ENCODE assay signal across 8 mouse cellular contexts in the genomic region with DNA sequence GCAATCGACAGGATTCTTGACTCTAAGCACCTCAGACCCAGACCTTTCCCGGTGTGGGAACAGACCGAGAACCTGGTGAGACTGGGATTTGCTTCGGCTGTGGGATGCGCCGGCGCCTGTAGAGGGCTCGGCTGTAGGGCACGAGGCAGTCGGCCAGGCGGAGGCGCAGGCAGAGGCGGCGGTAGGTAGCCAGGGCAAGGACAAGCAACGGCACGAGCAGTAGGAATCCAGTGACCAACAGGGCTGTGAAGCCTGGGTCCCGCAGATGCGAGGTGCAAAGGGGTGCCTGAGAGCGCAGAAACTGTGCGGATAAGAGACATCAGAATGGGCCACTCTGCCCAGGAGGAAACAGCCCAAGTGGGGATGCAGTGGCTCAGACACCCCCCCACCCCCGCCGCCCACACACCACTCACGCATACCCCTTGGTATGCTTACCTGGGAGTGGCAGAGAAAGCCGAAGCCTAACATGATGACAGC. TPM values are rescaled to one million over a fixed set of nuclear protein-coding genes. Genes with fewer than 3 reads are reported as not detected.
DNase-seq lines count a peak whose midpoint lies in the region; ATAC-seq and TF ChIP-seq lines count a peak whose summit lies in the region.

No protein-coding gene starts in this region.

- no peak for ATAC-seq in neural tube, embryonic 11.5 days (ENCODE audit: insufficient read depth, low FRiP score, low TSS enrichment)

- no peaks in the 10 kb centered on the region for H3K27me3 ChIP-seq in thymus, adult 2 months (ENCODE audit: control insufficient read depth, insufficient read depth, low read length)
- peaks cover 10% of the 10 kb centered on the region for H3K27me3 ChIP-seq in heart, embryonic 10.5 days (ENCODE audit: insufficient read depth, poor library complexity, severe bottlenecking)
- H3K27me3 ChIP-seq in neural tube, embryonic 11.5 days (ENCODE audit: control insufficient read depth, insufficient read depth, low read length) = 0 out of 2 replicates have a peak, but pooled peaks cover 4% of the 10 kb centered on the region

- no peak overlapping the region for H3K27ac ChIP-seq in thymus, adult 2 months (ENCODE audit: control insufficient read depth, insufficient read depth, low read length)
- H3K27ac ChIP-seq in heart, embryonic 10.5 days = peak overlapping the region; percentile 99
- H3K27ac ChIP-seq in neural tube, embryonic 11.5 days (ENCODE audit: low read depth, low read length) = 0 out of 2 replicates have a peak overlapping the region, but pooled peaks have one; percentile 34

- H3K9me3 ChIP-seq in heart, embryonic 10.5 days = no peaks in the 10 kb centered on the region
- no peaks in the 10 kb centered on the region for H3K9me3 ChIP-seq in neural tube, embryonic 11.5 days (ENCODE audit: control insufficient read depth, low read length)

- DNase-seq in adrenal gland, adult 2 months = peak; percentile 51
- DNase-seq in adrenal gland, adult 8-10 months = no peak
- peak; percentile 21 for DNase-seq in thymus, postnatal 14 days
- no peak for DNase-seq in thymus, adult 2 months
- DNase-seq in heart, embryonic 10.5 days (ENCODE audit: low spot score) = peak; percentile 85
- DNase-seq in kidney, postnatal 4 days = peak; percentile 60 to 75
- DNase-seq in neural tube, embryonic 11.5 days (ENCODE audit: low spot score) = peak; percentile 52
- no peak for DNase-seq in layer of hippocampus, adult 11-12 months (ENCODE audit: low spot score)

- 88% methylated on average over 24 of the region's 24 CpGs for WGBS in thymus, adult 2 months
- 1% methylated on average over 24 of the region's 24 CpGs for WGBS in heart, embryonic 10.5 days
- 8% methylated on average over 24 of the region's 24 CpGs for WGBS in neural tube, embryonic 11.5 days

- H3K4me2 ChIP-seq in neural tube, embryonic 11.5 days (ENCODE audit: low read depth) = peak overlapping the region; percentile 33

- H3K4me1 ChIP-seq in thymus, adult 2 months (replicated peaks; ENCODE audit: control insufficient read depth, insufficient read depth, low read length) = peaks cover 17% of the 10 kb centered on the region
- peaks cover 57% of the 10 kb centered on the region for H3K4me1 ChIP-seq in heart, embryonic 10.5 days
- H3K4me1 ChIP-seq in neural tube, embryonic 11.5 days (ENCODE audit: control insufficient read depth, insufficient read depth, low read length) = peaks cover 23% of the 10 kb centered on the region

- TF ChIP-seq POLR2A in thymus, adult 2 months (IDR thresholded peaks at IDR 0.05; ENCODE audit: control insufficient read depth, extremely low read depth, insufficient read depth, low read length, poor library complexity) = no peak

- peak overlapping the region; percentile 42 for H3K9ac ChIP-seq in neural tube, embryonic 11.5 days (ENCODE audit: low read length)

- no peak for TF ChIP-seq CTCF in thymus, adult 2 months (IDR thresholded peaks at IDR 0.05; ENCODE audit: borderline replicate concordance, control insufficient read depth, extremely low read depth, insufficient read depth, low read length, poor library complexity)

- no peak overlapping the region for H3K4me3 ChIP-seq in thymus, adult 2 months (ENCODE audit: control insufficient read depth, insufficient read depth, low read length)
- peak overlapping the region; percentile 77 for H3K4me3 ChIP-seq in heart, embryonic 10.5 days
- H3K4me3 ChIP-seq in neural tube, embryonic 11.5 days (ENCODE audit: low read depth, low read length) = peak overlapping the region; percentile 18

- peaks cover 24% of the 10 kb centered on the region for H3K36me3 ChIP-seq in thymus, adult 2 months (ENCODE audit: control insufficient read depth, insufficient read depth, low read length)
- H3K36me3 ChIP-seq in heart, embryonic 10.5 days = peaks cover 33% of the 10 kb centered on the region
- H3K36me3 ChIP-seq in neural tube, embryonic 11.5 days (ENCODE audit: control insufficient read depth, insufficient read depth, low read length) = peaks cover 23% of the 10 kb centered on the region

RNA-seq across cellular contexts. Expression of gene Tmem88, which starts 0.4 kb away (rescaled TPM):
- total RNA-seq in adrenal gland, adult 2 months (2021) = 10 to 100 TPM; 10.8 to 16.0 TPM
- polyA plus RNA-seq in adrenal gland, adult 2 months (2012; rRNA removed) = 86.3 and 94.7 TPM in 2 replicates
- 10 to 100 TPM in 2 of 4 experiments, 1 to 10 TPM in 2; 6.3 to 16.0 (median 10.4) TPM for total RNA-seq in adrenal gland, adult 8-10 months (2022)
- polyA plus RNA-seq in thymus, adult 2 months (2012; rRNA removed) = 7.3 and 9.3 TPM in 2 replicates
- polyA plus RNA-seq in heart, embryonic 10.5 days (2016; fragmentation: Nextera tagmentation; extraction: Ambion mirVana) = 38.9 and 52.5 TPM in 2 replicates
- polyA plus RNA-seq in neural tube, embryonic 11.5 days (2014; fragmentation: Nextera tagmentation; extraction: Ambion mirVana) = 13.1 and 17.2 TPM in 2 replicates

RNA-seq across cellular contexts. Expression of gene Cyb5d1, which starts 2.2 kb away (rescaled TPM):
- 10 to 100 TPM; 44.2 to 59.7 TPM for total RNA-seq in adrenal gland, adult 2 months (2021)
- polyA plus RNA-seq in adrenal gland, adult 2 months (2012; rRNA removed) = 10.7 and 11.8 TPM in 2 replicates
- 10 to 100 TPM; 53.9 to 65.7 (median 60.5) TPM for total RNA-seq in adrenal gland, adult 8-10 months (2022)
- 37.2 and 41.5 TPM in 2 replicates for polyA plus RNA-seq in thymus, adult 2 months (2012; rRNA removed)
- polyA plus RNA-seq in heart, embryonic 10.5 days (2016; fragmentation: Nextera tagmentation; extraction: Ambion mirVana) = 27.4 and 31.8 TPM in 2 replicates
- polyA plus RNA-seq in neural tube, embryonic 11.5 days (2014; fragmentation: Nextera tagmentation; extraction: Ambion mirVana) = 44.7 and 48.4 TPM in 2 replicates

RNA-seq across cellular contexts. Expression of gene Naa38, which starts 2.3 kb away (rescaled TPM):
- total RNA-seq in adrenal gland, adult 2 months (2021) = 100 to 1,000 TPM; 124 to 157 TPM
- polyA plus RNA-seq in adrenal gland, adult 2 months (2012; rRNA removed) = 175 and 193 TPM in 2 replicates
- total RNA-seq in adrenal gland, adult 8-10 months (2022) = 100 to 1,000 TPM; 138 to 160 (median 154) TPM
- polyA plus RNA-seq in thymus, adult 2 months (2012; rRNA removed) = 139 and 170 TPM in 2 replicates
- 158 and 165 TPM in 2 replicates for polyA plus RNA-seq in heart, embryonic 10.5 days (2016; fragmentation: Nextera tagmentation; extraction: Ambion mirVana)
- polyA plus RNA-seq in neural tube, embryonic 11.5 days (2014; fragmentation: Nextera tagmentation; extraction: Ambion mirVana) = 125 and 129 TPM in 2 replicates

RNA-seq across cellular contexts. Expression of gene Kdm6b, which starts 15.9 kb away (rescaled TPM):
- total RNA-seq in adrenal gland, adult 2 months (2021) = 10 to 100 TPM; 31.4 to 41.5 TPM
- 17.4 and 18.7 TPM in 2 replicates for polyA plus RNA-seq in adrenal gland, adult 2 months (2012; rRNA removed)
- total RNA-seq in adrenal gland, adult 8-10 months (2022) = 10 to 100 TPM; 20.4 to 44.2 (median 35.1) TPM
- polyA plus RNA-seq in thymus, adult 2 months (2012; rRNA removed) = 61.0 and 77.3 TPM in 2 replicates
- 20.9 and 26.9 TPM in 2 replicates for polyA plus RNA-seq in heart, embryonic 10.5 days (2016; fragmentation: Nextera tagmentation; extraction: Ambion mirVana)
- polyA plus RNA-seq in neural tube, embryonic 11.5 days (2014; fragmentation: Nextera tagmentation; extraction: Ambion mirVana) = 37.9 and 42.0 TPM in 2 replicates

RNA-seq across cellular contexts. Expression of gene Chd3, which starts 28.4 kb away (rescaled TPM):
- 10 to 100 TPM; 71.0 to 92.8 TPM for total RNA-seq in adrenal gland, adult 2 months (2021)
- 83.4 and 107 TPM in 2 replicates for polyA plus RNA-seq in adrenal gland, adult 2 months (2012; rRNA removed)
- 100 to 1,000 TPM in 2 of 4 experiments, 10 to 100 TPM in 2; 89.8 to 169 (median 115) TPM for total RNA-seq in adrenal gland, adult 8-10 months (2022)
- polyA plus RNA-seq in thymus, adult 2 months (2012; rRNA removed) = 278 and 280 TPM in 2 replicates
- polyA plus RNA-seq in heart, embryonic 10.5 days (2016; fragmentation: Nextera tagmentation; extraction: Ambion mirVana) = 15.8 and 26.5 TPM in 2 replicates
- 57.3 and 60.1 TPM in 2 replicates for polyA plus RNA-seq in neural tube, embryonic 11.5 days (2014; fragmentation: Nextera tagmentation; extraction: Ambion mirVana)

Comparison
In these comparisons a context has a peak if more than half of its experiments do, and no peak if none do; other contexts are left out.
1. DNase-seq: peak in adrenal gland, adult 2 months (single experiment), thymus, postnatal 14 days (single experiment), heart, embryonic 10.5 days (single experiment), kidney, postnatal 4 days (2 of 2) and neural tube, embryonic 11.5 days (single experiment); none in adrenal gland, adult 8-10 months (single experiment), thymus, adult 2 months (single experiment) and layer of hippocampus, adult 11-12 months (single experiment).